Mouse (Mus musculus) gastrocnemius, postnatal 36 days (tissue): ENCODE measurements around the gene Gstt2. TPM values are rescaled to one million over a fixed set of nuclear protein-coding genes. Genes with fewer than 3 reads are reported as not detected.
"Not testable (repeated sequence)": the region's sequence is repeated elsewhere in the genome, so short reads cannot be mapped to it uniquely, and the experiment has no call there.

Experiments
- DNase-seq, 2 experiments: peaks; one replicate each; pipeline ENCODE4 v3.0.0; 2022
- intact Hi-C: fragments of 180-260 bp; cut with DNase I; formaldehyde crosslinking; loops from one replicate; pipeline ENCODE4 v1.15.1; 2025
- total RNA-seq, 2 experiments: library from RNA; stranded (reverse); gene quantifications; 2 replicates each; pipeline ENCODE4 v1.2.3; 2021

Gstt2 gene
- total RNA-seq, 2 experiments from 2014 or later, result 3.6 to 4.7 TPM

DNA sequence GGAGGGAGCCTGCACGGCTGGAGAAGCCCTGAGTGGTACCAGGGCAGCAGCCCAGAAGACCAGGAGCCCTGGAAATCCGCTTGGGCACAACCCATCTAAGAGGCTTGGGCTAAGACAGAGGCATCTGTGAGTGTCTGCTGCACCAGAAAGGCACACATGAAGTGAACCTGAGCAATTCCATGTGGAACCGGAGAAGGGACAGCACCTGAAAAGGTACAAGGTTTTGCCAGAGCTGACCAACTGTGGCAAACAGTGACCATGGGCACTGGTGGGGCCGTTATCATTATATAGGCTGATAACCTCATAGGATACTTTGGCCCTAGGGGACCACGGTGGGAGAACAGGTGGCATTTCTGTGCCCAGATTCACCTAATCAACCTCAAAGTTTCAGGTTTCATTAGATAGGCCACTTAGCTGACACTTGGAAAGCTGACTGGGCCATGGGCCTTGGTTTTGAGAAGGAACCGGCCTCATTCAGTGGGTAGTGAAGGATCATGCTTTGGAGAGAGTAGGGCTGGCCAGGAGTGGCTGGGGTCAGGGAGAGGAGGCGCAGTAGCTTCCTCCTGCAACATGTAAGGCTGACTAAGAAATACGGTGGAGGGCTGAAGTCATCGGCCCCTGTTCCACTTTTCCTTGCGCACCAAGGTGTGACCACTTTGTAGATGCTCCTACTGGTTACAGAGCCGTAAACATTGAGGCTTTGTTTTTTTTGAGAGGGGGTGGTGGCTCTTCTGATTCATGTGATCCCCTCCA lies 19.1 kb upstream of the Gstt2 start:
- intact Hi-C loops, result no loop called here
- DNase-seq, result no peak

- intact Hi-C loops, result no loop called here
- no peak for DNase-seq
These were observed 18.3 kb upstream of the Gstt2 start for GRCm38 (mm10) chr10:75855416-75855981.

DNA sequence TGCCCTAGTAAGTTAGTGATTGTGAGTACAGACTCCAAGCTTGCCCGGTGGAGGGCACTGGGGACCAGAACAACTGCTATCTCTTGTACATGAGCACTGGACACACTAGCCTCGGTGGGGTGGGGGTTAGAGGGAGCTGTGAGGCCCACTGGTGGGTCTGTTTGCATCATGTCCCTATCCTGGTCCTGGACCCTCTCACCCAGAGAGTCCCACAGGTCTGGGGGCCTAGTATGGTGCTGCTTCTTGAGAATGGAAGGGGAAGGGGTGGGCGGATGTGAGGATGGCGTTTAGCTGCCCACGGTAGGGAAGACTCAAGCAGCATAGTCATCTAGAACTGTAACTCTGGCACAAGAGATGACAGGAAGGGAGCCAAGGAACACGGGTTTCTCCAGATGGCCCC lies 17.6 kb upstream of the Gstt2 start:
- DNase-seq, result no peak
- intact Hi-C loops, result loop anchor here (5.0 kb wide), 2 partner anchors 217 to 267 kb away; partner anchors contain the start of gene Ggt5

- intact Hi-C loops, result loop anchor here (5.0 kb wide), 2 partner anchors 217 to 267 kb away; partner anchors contain the start of gene Ggt5
These were observed 16.9 kb upstream of the Gstt2 start for GRCm38 (mm10) chr10:75854096-75854495.

DNA sequence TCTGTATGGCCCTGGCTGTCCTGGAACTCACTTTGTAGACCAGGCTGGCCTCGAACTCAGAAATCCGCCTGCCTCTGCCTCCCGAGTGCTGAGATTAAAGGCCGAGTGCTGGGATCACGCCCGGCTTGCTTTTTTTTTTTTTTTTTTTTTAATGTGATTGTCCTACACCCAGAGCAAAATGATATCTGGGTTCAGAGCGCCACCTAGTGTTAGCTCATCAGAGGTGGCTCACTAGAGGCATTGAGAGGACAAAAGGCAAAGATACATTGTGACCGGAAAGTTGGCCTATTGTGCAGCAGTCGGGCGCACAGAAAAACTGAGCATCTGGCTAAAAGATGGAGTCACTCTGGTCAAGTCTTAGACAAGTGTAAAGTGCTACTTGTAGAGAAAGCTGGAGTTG lies 16.2 kb upstream of the Gstt2 start:
- peak; percentile 57 to 72 for DNase-seq
- intact Hi-C loops, result loop anchor here (1.0 to 5.0 kb wide), 3 partner anchors 109 to 266 kb away; partner anchors contain the start of gene Ggt5

More at GRCm38 (mm10) chr10:75854096-75854495, 16.9 kb upstream of the Gstt2 start:
- no peak for DNase-seq

DNA sequence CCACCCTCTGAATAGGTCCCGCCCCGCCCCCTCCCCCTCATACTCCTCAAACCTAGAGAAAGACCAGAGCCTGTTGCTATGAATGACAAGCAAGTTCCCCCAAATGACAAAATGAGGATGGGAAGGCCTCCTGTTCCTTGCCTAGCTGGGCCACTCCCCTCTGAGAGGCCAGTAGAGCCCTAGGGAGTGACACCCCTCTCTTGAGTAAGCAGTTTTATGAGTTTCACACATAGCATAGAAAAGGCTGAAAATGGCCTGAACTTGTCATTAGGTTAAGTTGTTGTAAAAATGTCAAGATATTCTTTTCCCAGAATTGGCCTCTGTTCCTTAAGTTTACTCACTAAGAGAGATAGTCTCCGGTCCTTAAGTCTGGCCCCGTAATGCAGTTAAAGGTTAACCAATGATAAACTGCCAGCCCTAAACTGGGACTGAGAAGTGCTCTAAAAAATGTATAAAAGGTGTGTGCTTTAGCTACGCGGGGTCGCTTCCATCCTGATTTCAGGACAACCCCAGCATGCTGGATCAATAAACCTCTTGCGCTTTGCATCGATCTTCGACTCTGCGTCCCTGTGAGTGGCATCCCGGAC lies 15.4 kb upstream of the Gstt2 start:
- no peak for DNase-seq
- intact Hi-C loops, result loop anchor here (1.0 to 5.0 kb wide), 3 partner anchors 108 to 265 kb away; partner anchors contain the start of gene Ggt5

GRCm38 (mm10) chr10:75851681-75852080 lies 14.5 kb upstream of the Gstt2 start:
- intact Hi-C loops, result loop anchor here (5.0 kb wide), 2 partner anchors 214 to 264 kb away; partner anchors contain the start of gene Ggt5
- DNase-seq, result no peak

GRCm38 (mm10) chr10:75851076-75851475 lies 13.9 kb upstream of the Gstt2 start:
- intact Hi-C loops, result loop anchor here (5.0 kb wide), 2 partner anchors 214 to 264 kb away; partner anchors contain the start of gene Ggt5
- DNase-seq, result no peak

DNA sequence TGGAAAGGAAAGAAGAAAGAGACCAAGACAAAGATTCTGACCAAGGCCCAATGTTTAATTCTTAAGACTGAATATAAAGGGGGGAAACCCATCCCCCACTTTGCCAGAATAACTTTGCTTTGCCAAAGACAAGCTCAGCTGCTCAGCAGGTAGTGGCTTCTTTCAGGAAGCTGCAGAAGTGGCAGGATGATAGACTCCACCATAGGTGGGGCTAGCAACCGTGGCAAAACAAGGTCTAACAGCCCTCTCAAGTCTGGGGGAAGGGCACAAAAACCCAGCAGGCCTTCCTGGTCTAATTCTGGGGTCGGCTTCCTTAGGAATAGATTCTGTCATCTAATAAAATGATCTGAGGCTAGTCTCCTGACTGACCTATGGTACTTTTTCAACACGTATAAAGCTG lies 11.2 kb upstream of the Gstt2 start:
- DNase-seq, result no peak
- intact Hi-C loops, result no loop called here

DNA sequence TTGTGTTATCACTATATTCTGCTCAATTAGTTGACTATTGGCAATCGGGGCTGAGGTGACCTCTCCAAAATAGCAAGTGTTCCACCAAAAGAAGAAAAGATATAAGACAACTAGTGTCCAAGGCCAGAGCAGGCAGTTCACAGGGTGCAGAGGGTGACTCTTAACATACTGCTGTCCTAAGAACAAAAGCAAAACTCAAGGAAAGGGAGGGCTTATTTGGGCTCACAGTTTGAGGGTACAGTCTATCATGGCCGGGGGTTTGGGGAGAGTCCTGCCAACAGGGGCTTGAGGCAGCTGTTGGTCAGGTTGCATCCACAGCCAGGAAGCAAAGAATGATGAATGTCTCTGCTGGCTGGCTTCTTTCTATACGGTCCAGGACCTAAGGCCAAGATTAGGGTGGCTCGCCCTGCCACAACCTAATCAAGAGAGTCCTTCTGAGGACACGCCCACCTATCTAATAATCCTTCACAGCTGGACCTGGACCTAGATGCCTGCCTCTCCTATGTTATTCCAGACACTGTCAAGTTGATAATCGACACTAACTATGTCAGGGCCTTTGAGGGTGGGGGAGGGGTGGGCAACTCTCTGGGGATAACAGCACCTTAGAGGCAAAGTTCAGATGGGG lies 8.2 kb upstream of the Gstt2 start:
- intact Hi-C loops, result no loop called here
- DNase-seq, result no peak

DNA sequence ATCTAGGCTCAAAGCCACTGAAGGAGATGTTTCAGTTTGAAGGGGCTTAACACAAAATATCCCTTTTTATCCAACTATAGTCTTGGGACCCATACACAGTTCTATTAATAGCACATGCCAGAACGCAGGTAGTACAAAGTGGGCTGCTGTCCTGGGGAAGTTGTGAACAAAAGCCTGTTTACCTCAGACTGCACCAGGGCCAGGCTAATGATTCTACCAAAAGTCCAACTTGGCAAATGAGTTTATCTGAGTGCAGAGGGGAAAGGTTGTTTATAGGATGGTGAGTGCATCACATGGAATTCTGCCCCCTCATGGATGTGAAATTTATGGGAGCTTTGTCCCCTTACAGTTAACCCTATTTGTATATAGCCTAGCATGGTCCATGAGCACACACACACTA lies 7.6 kb upstream of the Gstt2 start:
- intact Hi-C loops, result no loop called here
- DNase-seq, result no peak

- intact Hi-C loops, DNase-seq: not testable (repeated sequence)
These were observed 6.7 kb upstream of the Gstt2 start for GRCm38 (mm10) chr10:75843898-75844297.

GRCm38 (mm10) chr10:75839092-75839491 lies 1.9 kb upstream of the Gstt2 start:
- intact Hi-C loops, result no loop called here
- no peak for DNase-seq

DNA sequence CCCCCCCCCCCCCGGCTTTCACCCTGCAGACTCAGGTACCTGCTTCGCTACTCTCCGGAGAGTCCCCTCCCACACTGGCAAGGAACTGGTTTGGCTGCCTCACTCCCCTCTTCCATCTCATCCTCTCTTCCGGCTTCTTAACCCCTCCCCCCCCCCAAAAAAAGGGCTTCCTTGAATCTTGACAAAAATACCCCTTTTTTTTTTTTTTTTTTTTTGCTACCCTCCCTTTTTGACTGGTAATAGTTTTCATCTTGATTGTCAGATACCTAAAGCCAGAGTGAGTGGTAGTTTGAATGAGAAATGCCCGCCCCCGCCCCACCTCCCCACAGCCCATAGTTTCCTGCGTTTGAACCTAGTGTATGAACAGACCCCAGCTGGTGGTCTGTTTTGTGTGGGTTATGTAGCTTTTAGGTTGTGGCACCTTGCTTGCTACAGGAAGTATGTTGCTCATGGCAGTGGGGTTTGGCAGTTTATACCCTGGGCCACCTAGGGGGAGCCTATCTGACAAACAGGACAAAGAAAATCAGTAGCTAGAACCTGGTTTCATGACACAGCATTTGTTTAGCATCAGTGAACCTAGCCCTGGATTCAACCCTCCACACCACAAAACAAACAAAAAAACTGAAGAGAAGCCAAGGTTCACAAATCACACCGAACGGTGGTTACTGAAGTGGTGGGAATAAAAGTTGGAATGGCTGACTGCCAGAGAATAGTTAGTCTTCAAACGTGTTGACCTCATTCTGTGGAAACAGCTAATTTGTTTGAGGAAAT lies 1.3 kb downstream of the Gstt2 start:
- no peak for DNase-seq
- intact Hi-C loops, result no loop called here

DNA sequence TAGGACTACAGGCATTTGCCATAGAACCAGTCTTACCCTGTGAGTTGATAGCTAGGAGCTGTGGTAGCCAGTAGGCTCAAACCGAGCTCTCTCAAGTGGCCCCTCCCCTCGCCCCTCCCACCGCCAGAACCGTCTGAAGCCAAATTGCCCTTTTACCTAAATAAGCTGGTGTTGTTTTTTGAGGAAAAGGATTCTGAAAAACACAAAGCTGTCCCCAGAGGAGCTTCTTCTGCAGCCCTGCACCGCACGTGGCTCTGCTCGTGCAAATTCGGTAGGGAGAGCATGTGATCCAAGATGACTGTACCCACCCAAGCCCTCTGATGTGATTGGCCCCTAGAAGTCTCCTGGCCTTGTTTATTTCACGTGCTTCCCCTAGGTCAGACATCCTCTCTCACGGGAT lies 1.9 kb downstream of the Gstt2 start:
- intact Hi-C loops, result no loop called here
- DNase-seq, result peak; percentile 53 to 58

DNA sequence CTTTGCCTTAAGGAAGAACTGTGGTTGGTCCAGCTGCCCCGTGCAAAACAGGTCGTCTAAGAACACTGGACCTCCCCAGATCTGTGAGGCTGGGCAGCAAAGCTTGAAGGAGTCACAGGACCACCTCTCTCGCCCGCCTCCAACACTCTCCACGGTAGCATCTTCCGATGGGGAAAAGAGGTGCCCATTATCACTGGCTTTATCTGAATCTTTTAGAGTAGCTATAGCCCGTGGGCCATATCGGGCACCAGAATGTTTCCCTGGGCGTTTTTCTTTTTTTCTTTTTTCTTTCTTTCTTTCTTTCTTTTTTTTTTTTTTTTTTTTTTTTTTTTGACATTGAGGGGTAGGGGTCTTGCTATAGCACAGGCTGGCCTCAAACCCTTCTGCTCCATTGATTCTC lies 2.5 kb downstream of the Gstt2 start:
- intact Hi-C loops, result no loop called here
- DNase-seq, result no peak

DNA sequence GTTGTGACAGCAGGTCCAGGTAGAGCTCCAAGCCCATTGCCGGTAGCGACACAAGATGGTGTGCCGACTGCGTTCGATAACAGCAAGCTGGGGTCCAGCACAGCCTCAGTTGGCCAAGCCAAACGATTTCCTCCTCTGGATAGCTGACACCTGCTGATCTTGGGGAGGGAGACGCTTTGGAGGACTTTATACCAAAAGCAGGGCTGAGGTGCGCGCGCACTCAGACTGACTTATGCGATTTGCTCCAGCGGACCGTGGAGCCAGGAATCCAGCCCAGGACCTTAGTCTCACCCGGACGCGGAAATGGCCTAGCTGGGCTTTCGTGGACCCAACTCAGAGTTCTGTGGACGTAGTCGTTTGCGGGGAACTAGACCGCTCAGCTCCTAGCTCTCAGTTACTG lies 3.0 kb downstream of the Gstt2 start:
- intact Hi-C loops, result no loop called here
- DNase-seq, result peak; percentile 63 to 77

- DNase-seq, result peak in 1 of 2 experiments; percentile 33
- intact Hi-C loops, result no loop called here
These were observed 3.7 kb downstream of the Gstt2 start for GRCm38 (mm10) chr10:75833456-75834080.

- intact Hi-C loops, result loop anchor here (1.0 kb wide), 1 partner anchor 88 kb away; no protein-coding TSS in a partner anchor
- peak; percentile 42 to 54 for DNase-seq
These were observed 4.8 kb downstream of the Gstt2 start for GRCm38 (mm10) chr10:75832272-75832895.
